Mouse (Mus musculus): ENCODE results near the gene Thsd4. TPM values are rescaled to one million over a fixed set of nuclear protein-coding genes. Genes with fewer than 3 reads are reported as not detected.

Gene Thsd4
- polyA plus RNA-seq (2014; fragmentation: Nextera tagmentation; extraction: Ambion mirVana), result 3.0 and 5.1 TPM in 2 replicates

- Histone ChIP-seq H3K36me3 (ENCODE audit: control insufficient read depth, insufficient read depth, low read length) (no peaks in the 10 kb centered on the region), H3K9ac (ENCODE audit: low read depth, low read length) (peak within 1 kb of the TSS; percentile 57; the same call in 1 of the 2 replicates), H3K27me3 (ENCODE audit: control insufficient read depth, insufficient read depth, low read length) (peaks cover 29% of the 10 kb centered on the region), H3K27ac (ENCODE audit: low read depth, low read length) (no peak within 1 kb of the TSS), H3K4me3 (ENCODE audit: low read depth, low read length) (peak within 1 kb of the TSS; percentile 48), H3K4me1 (replicated peaks; ENCODE audit: control insufficient read depth, insufficient read depth, low read length) (peaks cover 13% of the 10 kb centered on the region; the same call in 1 of the 2 replicates), H3K4me2 (replicated peaks; ENCODE audit: low read depth, low read length) (peak within 1 kb of the TSS; percentile 93), H3K9me3 (ENCODE audit: control insufficient read depth, low read length) (no peaks in the 10 kb centered on the region)
- DNase-seq (ENCODE audit: low spot score) (peak; percentile 80), ATAC-seq (ENCODE audit: low FRiP score) (peak; percentile 53; the same call in 1 of the 2 replicates)
- under 1% methylated on average over 34 of the region's 51 CpGs for WGBS
Observed at GRCm38 (mm10) chr9:60521806-60522264, at the start of gene Thsd4. Thsd4 (minus strand) TSS chr9:60522046.

DNA sequence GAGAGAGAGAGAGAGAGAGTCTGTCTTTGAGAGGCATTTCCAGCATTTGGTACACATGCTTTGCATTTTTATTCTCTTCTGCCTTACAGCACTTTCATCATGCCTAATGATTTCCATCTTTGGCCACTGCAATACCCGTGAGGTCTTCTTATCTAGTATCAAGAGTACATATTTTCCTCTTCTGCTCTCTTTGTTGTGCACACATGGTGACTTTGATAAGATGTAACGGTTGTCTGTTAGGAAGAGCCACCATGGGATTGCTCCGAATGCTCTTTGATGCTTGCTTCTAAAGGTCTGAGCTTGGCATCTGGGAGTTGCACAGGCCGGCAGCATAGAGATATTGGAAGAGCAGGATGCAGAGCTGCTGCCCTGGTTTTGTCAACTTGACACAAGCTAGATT is 49.2 kb upstream of the Thsd4 start:
- Histone ChIP-seq H3K36me3 (ENCODE audit: control insufficient read depth, insufficient read depth, low read length) (no peaks in the 10 kb centered on the region), H3K9ac (ENCODE audit: low read depth, low read length) (no peak overlapping the region), H3K9me3 (ENCODE audit: control insufficient read depth, low read length) (no peaks in the 10 kb centered on the region), H3K4me3 (ENCODE audit: low read depth, low read length) (no peak overlapping the region), H3K4me1 (replicated peaks; ENCODE audit: control insufficient read depth, insufficient read depth, low read length) (no peaks in the 10 kb centered on the region), H3K27me3 (ENCODE audit: control insufficient read depth, insufficient read depth, low read length) (no peaks in the 10 kb centered on the region), H3K4me2 (replicated peaks; ENCODE audit: low read depth, low read length) (no peak overlapping the region), H3K27ac (ENCODE audit: low read depth, low read length) (no peak overlapping the region)
- ATAC-seq (ENCODE audit: low FRiP score) (no peak), DNase-seq (ENCODE audit: low spot score) (no peak)
- WGBS, result 85% methylated on average over 4 of the region's 4 CpGs

DNA sequence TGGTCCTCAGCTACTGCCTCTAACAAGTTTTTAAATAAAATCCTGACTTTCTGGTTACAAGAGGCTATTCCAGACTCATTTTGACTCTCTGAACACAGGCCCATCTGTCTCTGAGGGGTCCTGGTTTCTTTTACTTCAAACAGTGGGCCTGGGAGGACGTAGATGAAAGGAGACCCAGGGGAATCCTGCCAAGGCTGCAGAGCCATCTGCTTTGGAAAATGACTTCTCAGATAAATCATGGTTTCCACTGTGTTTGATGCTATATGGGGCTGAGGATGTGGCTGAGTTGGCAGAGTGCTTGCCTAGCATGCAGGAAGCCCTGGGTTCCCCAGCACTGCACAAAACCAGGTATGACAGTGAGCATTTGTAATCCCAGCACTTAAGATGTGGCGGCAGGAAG is 47.5 kb upstream of the Thsd4 start:
- no peak overlapping the region for H3K27ac ChIP-seq (ENCODE audit: low read depth, low read length)
- H3K9ac ChIP-seq (ENCODE audit: low read depth, low read length), result no peak overlapping the region
- H3K9me3 ChIP-seq (ENCODE audit: control insufficient read depth, low read length), result no peaks in the 10 kb centered on the region
- ATAC-seq (ENCODE audit: low FRiP score), result no peak
- 66% methylated on average over 2 of the region's 2 CpGs for WGBS
- H3K4me2 ChIP-seq (replicated peaks; ENCODE audit: low read depth, low read length), result no peak overlapping the region
- no peaks in the 10 kb centered on the region for H3K4me1 ChIP-seq (replicated peaks; ENCODE audit: control insufficient read depth, insufficient read depth, low read length)
- DNase-seq (ENCODE audit: low spot score), result no peak
- H3K27me3 ChIP-seq (ENCODE audit: control insufficient read depth, insufficient read depth, low read length), result no peaks in the 10 kb centered on the region
- no peak overlapping the region for H3K4me3 ChIP-seq (ENCODE audit: low read depth, low read length)
- no peaks in the 10 kb centered on the region for H3K36me3 ChIP-seq (ENCODE audit: control insufficient read depth, insufficient read depth, low read length)

DNA sequence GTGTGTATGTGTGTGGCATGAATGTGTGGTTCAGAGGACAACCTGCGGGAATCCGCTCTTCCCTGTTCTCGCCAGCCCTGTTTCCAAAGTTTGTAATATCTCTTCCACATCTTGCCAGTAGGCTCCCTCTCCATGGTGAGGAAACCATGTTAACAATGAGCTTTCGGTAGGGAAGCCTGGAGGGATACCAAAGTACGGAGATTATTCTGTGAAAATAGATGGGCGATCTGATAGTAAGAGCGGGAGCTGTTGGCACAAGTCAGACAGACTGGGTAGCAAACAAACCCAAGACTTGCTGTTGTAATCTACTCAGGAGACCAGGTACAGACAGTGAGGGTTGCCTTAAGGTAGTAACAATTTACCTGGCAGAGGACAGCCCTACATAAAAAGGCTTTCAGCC is 42.0 kb upstream of the Thsd4 start:
- WGBS, result 93% methylated on average over 7 of the region's 7 CpGs
- no peaks in the 10 kb centered on the region for H3K27me3 ChIP-seq (ENCODE audit: control insufficient read depth, insufficient read depth, low read length)
- DNase-seq (ENCODE audit: low spot score) (no peak), ATAC-seq (ENCODE audit: low FRiP score) (no peak)
- H3K9me3 ChIP-seq (ENCODE audit: control insufficient read depth, low read length), result no peaks in the 10 kb centered on the region
- H3K4me1 ChIP-seq (replicated peaks; ENCODE audit: control insufficient read depth, insufficient read depth, low read length), result no peaks in the 10 kb centered on the region
- no peaks in the 10 kb centered on the region for H3K36me3 ChIP-seq (ENCODE audit: control insufficient read depth, insufficient read depth, low read length)
- no peak overlapping the region for H3K4me2 ChIP-seq (replicated peaks; ENCODE audit: low read depth, low read length)
- H3K27ac ChIP-seq (ENCODE audit: low read depth, low read length), result no peak overlapping the region
- H3K4me3 ChIP-seq (ENCODE audit: low read depth, low read length), result no peak overlapping the region
- H3K9ac ChIP-seq (ENCODE audit: low read depth, low read length), result no peak overlapping the region

DNA sequence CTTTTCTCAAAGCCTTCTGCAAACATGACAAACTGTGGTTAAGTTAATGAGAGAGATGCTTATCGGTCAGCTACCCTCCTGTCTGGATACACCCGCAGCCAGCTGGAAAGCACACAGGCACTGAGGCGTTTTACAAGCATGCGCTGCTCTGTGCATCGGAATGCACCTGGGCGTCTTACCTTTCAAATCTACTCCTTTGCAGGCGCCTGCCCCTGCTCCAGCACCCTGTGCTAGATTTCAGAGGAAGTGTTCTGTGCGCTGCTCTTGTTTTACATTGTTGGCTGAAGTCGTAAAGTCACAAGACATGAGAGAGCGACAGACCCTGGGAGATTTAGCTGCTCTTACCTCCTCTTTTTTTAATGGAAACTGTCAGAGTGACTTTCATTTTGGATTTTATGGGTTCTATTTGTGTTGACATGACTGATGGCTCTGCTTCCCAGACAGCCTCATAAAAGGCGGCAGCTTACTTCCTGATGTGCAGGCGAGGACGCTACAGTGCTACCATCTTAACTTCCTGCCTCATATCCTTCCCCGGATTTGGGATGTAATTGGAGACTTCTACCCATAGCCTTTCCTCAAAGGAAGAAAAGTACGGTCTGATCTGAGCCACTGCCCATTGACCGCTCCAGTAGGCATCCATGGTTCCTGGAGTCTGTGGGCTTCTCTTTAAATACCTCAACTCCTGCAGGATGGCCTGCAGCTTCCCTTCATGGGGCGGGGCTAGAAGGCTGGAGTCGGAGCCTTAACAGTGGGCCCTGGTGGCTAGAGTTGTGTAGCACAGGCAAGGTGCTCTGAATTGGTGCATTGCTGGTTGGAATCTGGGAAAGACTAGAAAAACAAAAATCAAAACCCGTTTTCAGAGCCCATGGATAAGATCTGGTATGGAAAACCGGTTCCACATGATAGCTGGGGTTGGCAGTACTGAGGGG is 40.9 kb upstream of the Thsd4 start:
- H3K9me3 ChIP-seq (ENCODE audit: control insufficient read depth, low read length), result no peaks in the 10 kb centered on the region
- no peak overlapping the region for H3K4me3 ChIP-seq (ENCODE audit: low read depth, low read length)
- no peaks in the 10 kb centered on the region for H3K4me1 ChIP-seq (replicated peaks; ENCODE audit: control insufficient read depth, insufficient read depth, low read length)
- no peak overlapping the region for H3K9ac ChIP-seq (ENCODE audit: low read depth, low read length)
- ATAC-seq (ENCODE audit: low FRiP score) (no peak), DNase-seq (ENCODE audit: low spot score) (peak; percentile 43)
- WGBS, result 71% methylated on average over 20 of the region's 20 CpGs
- no peaks in the 10 kb centered on the region for H3K36me3 ChIP-seq (ENCODE audit: control insufficient read depth, insufficient read depth, low read length)
- no peak overlapping the region for H3K4me2 ChIP-seq (replicated peaks; ENCODE audit: low read depth, low read length)
- no peaks in the 10 kb centered on the region for H3K27me3 ChIP-seq (ENCODE audit: control insufficient read depth, insufficient read depth, low read length)
- H3K27ac ChIP-seq (ENCODE audit: low read depth, low read length), result no peak overlapping the region

GRCm38 (mm10) chr9:60561641-60562289 is 39.9 kb upstream of the Thsd4 start:
- ATAC-seq (ENCODE audit: low FRiP score) (no peak), DNase-seq (ENCODE audit: low spot score) (peak; percentile 22)
- no peak overlapping the region for H3K27ac ChIP-seq (ENCODE audit: low read depth, low read length)
- H3K4me1 ChIP-seq (replicated peaks; ENCODE audit: control insufficient read depth, insufficient read depth, low read length), result no peaks in the 10 kb centered on the region
- WGBS, result 72% methylated on average over 9 of the region's 9 CpGs
- no peaks in the 10 kb centered on the region for H3K36me3 ChIP-seq (ENCODE audit: control insufficient read depth, insufficient read depth, low read length)
- no peak overlapping the region for H3K4me2 ChIP-seq (replicated peaks; ENCODE audit: low read depth, low read length)
- H3K27me3 ChIP-seq (ENCODE audit: control insufficient read depth, insufficient read depth, low read length), result no peaks in the 10 kb centered on the region
- H3K9me3 ChIP-seq (ENCODE audit: control insufficient read depth, low read length), result no peaks in the 10 kb centered on the region
- no peak overlapping the region for H3K4me3 ChIP-seq (ENCODE audit: low read depth, low read length)
- H3K9ac ChIP-seq (ENCODE audit: low read depth, low read length), result no peak overlapping the region

- H3K4me3 ChIP-seq (ENCODE audit: low read depth, low read length), result no peak overlapping the region
- 83% methylated on average over 3 of the region's 3 CpGs for WGBS
- H3K4me1 ChIP-seq (replicated peaks; ENCODE audit: control insufficient read depth, insufficient read depth, low read length), result no peaks in the 10 kb centered on the region
- H3K9me3 ChIP-seq (ENCODE audit: control insufficient read depth, low read length), result no peaks in the 10 kb centered on the region
- H3K36me3 ChIP-seq (ENCODE audit: control insufficient read depth, insufficient read depth, low read length), result no peaks in the 10 kb centered on the region
- ATAC-seq (ENCODE audit: low FRiP score) (no peak), DNase-seq (ENCODE audit: low spot score) (no peak)
- H3K9ac ChIP-seq (ENCODE audit: low read depth, low read length), result no peak overlapping the region
- H3K4me2 ChIP-seq (replicated peaks; ENCODE audit: low read depth, low read length), result no peak overlapping the region
- H3K27me3 ChIP-seq (ENCODE audit: control insufficient read depth, insufficient read depth, low read length), result no peaks in the 10 kb centered on the region
- H3K27ac ChIP-seq (ENCODE audit: low read depth, low read length), result no peak overlapping the region
Observed at GRCm38 (mm10) chr9:60558507-60558906, 36.7 kb upstream of the Thsd4 start.

GRCm38 (mm10) chr9:60551238-60551637 is 29.4 kb upstream of the Thsd4 start:
- DNase-seq (ENCODE audit: low spot score), result no peak

More at GRCm38 (mm10) chr9:60551238-60551637, 29.4 kb upstream of the Thsd4 start:
- no peak overlapping the region for H3K27ac ChIP-seq (ENCODE audit: low read depth, low read length)
- H3K4me2 ChIP-seq (replicated peaks; ENCODE audit: low read depth, low read length), result no peak overlapping the region
- H3K27me3 ChIP-seq (ENCODE audit: control insufficient read depth, insufficient read depth, low read length), result peaks cover 3% of the 10 kb centered on the region; the same call in 1 of the 2 replicates
- H3K9me3 ChIP-seq (ENCODE audit: control insufficient read depth, low read length), result no peaks in the 10 kb centered on the region
- H3K9ac ChIP-seq (ENCODE audit: low read depth, low read length), result no peak overlapping the region
- no peak overlapping the region for H3K4me3 ChIP-seq (ENCODE audit: low read depth, low read length)
- no peaks in the 10 kb centered on the region for H3K4me1 ChIP-seq (replicated peaks; ENCODE audit: control insufficient read depth, insufficient read depth, low read length)
- ATAC-seq (ENCODE audit: low FRiP score), result no peak
- 92% methylated on average over 4 of the region's 4 CpGs for WGBS
- H3K36me3 ChIP-seq (ENCODE audit: control insufficient read depth, insufficient read depth, low read length), result no peaks in the 10 kb centered on the region

Data from hindbrain, embryonic 11.5 days (tissue).